Mouse (Mus musculus) kidney, adult 2 months (tissue): ENCODE measurements around the gene Rrp15. TPM values are rescaled to one million over a fixed set of nuclear protein-coding genes. Genes with fewer than 3 reads are reported as not detected.

Experiments used
- DNase-seq: peaks from one replicate; pipeline ENCODE4 v3.0.0; 2021
- H3K27ac ChIP-seq: fragments of 200-500 bp; 2 replicates; pipeline ENCODE4 v1.5.1; 2012; ENCODE audit warnings: low read depth, low read length, control low read depth, inconsistent platforms; ENCODE audit not compliant: insufficient read depth
- H3K27me3 ChIP-seq: fragments of 200-500 bp; replicated peaks from 2 replicates; pipeline ENCODE4 v1.6.1; 2012; ENCODE audit warnings: mild to moderate bottlenecking, moderate library complexity, low read length, inconsistent platforms; ENCODE audit not compliant: control insufficient read depth, insufficient read depth
- H3K36me3 ChIP-seq: fragments of 200-500 bp; 2 replicates; pipeline ENCODE4 v1.6.1; 2012; ENCODE audit warnings: mild to moderate bottlenecking, moderate library complexity, low read length, inconsistent platforms; ENCODE audit not compliant: control insufficient read depth, insufficient read depth
- H3K4me1 ChIP-seq: fragments of 200-500 bp; 2 replicates; pipeline ENCODE4 v1.6.1; 2011; ENCODE audit warnings: low read length; ENCODE audit not compliant: control insufficient read depth, insufficient read depth
- H3K4me3 ChIP-seq: fragments of 200-500 bp; 2 replicates; pipeline ENCODE4 v1.5.1; 2011; ENCODE audit warnings: mild to moderate bottlenecking, low read depth, low read length, control low read depth; ENCODE audit not compliant: insufficient read depth
- CTCF ChIP-seq: fragments of 200-500 bp; conservative IDR thresholded peaks from 2 replicates; pipeline ENCODE4 v1.5.1; 2011; ENCODE audit warnings: low read depth, mild to moderate bottlenecking, control low read depth, low read length, moderate library complexity, mixed read lengths; ENCODE audit not compliant: insufficient read depth, insufficient read length
- POLR2A ChIP-seq: fragments of 200-500 bp; IDR thresholded peaks from one replicate; pipeline ENCODE4 v1.6.1; 2011; ENCODE audit warnings: low read depth, low read length, control low read depth
- WGBS: fragments of 180-500 bp; shearing (Covaris S2); methylation state at CpG from one replicate; pipeline ENCODE4 v1.1.7; 2018; 5-methylcytosine and 5-hydroxymethylcytosine counted together
- polyA plus RNA-seq: library from polyadenylated mRNA; depleted of rRNA; stranded (reverse); fragments of >200 nt; gene quantifications from 2 replicates; pipeline ENCODE4 v1.2.3, GENCODE M21; 2012; rRNA removed

The Rrp15 gene
- polyA plus RNA-seq, 1 experiment = 4.5 TPM

DNA sequence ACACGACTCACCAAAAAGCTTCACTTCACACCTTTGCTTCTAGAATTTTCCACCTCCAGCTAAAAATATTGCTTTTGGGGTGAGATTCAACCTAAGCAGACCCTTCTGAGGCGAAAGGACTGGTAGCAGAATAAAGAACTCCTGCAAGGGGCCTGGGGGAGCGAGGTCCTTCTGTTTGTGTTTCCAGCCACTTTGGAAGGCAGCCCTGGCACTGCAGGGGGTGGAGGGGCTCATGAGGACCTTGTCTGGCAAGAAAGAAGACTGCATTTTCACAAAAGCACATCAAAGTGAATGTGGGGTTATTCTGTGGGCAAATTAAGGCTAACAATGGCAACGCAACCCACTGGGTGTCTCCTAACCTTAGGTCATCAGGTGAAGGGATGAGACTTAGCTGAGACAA lies 76.0 kb downstream of the Rrp15 start:
- no peak for DNase-seq
- no peaks in the 10 kb centered on the region for H3K4me1 ChIP-seq
- H3K27ac ChIP-seq = no peak overlapping the region
- no peaks in the 10 kb centered on the region for H3K36me3 ChIP-seq
- WGBS = 83% methylated on average over 4 of the region's 4 CpGs
- TF ChIP-seq CTCF (no peak), POLR2A (no peak)
- no peak overlapping the region for H3K4me3 ChIP-seq
- H3K27me3 ChIP-seq = no peaks in the 10 kb centered on the region

Other genes with a start within 250 kb of the Rrp15 start
- gene Tgfb2, start 43.4 kb downstream of the Rrp15 start, polyA plus RNA-seq = 1.5 TPM in 2 replicates
- 0.05 TPM in 1 of 2 replicates, not detected in the other for gene D1Pas1, start 218.1 kb upstream of the Rrp15 start, polyA plus RNA-seq